In the genomic region with DNA sequence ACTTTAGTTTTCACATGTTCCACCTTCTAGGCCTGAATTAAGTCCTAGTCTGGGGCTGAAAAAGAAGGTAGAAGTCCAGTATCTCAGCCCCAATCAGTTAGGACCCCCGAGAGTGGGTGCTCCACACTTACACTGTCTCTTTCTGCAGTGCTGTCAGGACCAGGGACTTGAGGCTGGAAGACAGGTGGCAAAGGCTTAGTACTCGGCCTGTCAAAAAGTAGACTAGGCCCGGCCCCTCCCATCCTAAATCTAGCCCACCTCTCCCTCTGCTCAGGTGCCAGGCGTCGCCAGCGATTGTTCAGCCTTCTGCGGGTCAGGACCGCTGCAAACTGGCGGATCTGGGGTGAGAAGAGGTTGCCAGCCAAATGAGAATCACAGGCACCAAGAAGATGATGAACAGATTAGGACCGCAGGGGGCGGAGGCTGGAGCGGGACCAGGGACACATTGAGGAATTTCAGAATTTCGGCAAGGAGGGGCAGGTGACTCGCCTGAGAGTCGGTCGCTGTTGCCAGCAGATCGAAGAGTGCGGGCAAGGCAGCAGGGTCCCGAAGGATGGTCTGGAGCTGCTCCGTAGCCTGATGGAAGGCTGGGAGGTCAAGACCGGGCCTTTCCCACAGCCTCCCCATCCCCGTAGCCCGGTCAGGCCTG, we compare ENCODE assay signal across 8 mouse cellular contexts. TPM values are rescaled to one million over a fixed set of nuclear protein-coding genes. Genes with fewer than 3 reads are reported as not detected.
A peak's percentile ranks its signal among the peaks of the same experiment; 100 is the strongest.
DNase-seq lines count a peak whose midpoint lies in the region; ATAC-seq lines count a peak whose summit lies in the region.

No protein-coding gene starts in this region.

- H3K27ac ChIP-seq in midbrain, embryonic 13.5 days: peak overlapping the region; percentile 78

- peak overlapping the region; percentile 70 for H3K4me3 ChIP-seq in midbrain, embryonic 13.5 days (replicated peaks)

- no peaks in the 10 kb centered on the region for H3K9me3 ChIP-seq in midbrain, embryonic 13.5 days

- DNase-seq in frontal cortex, postnatal 36 days (ENCODE audit: low spot score in 2 of 2): no peak
- peak; percentile 71 for DNase-seq in cerebellum, adult 9-11 months
- peak; percentile 26 for DNase-seq in gonadal fat pad, adult 2 months (ENCODE audit: low read depth)
- DNase-seq in left cerebral cortex, postnatal 4 days: peak; percentile 67
- no peak for DNase-seq in spleen, postnatal 10 days (ENCODE audit: low spot score in 2 of 2)

- peaks cover 76% of the 10 kb centered on the region for H3K36me3 ChIP-seq in midbrain, embryonic 13.5 days

- H3K9ac ChIP-seq in midbrain, embryonic 13.5 days (replicated peaks): peak overlapping the region; percentile 80

- peak overlapping the region; percentile 95 for H3K4me2 ChIP-seq in midbrain, embryonic 13.5 days (replicated peaks)

- WGBS in midbrain, embryonic 13.5 days: 4% methylated on average over 23 of the region's 23 CpGs

- H3K4me1 ChIP-seq in midbrain, embryonic 13.5 days (replicated peaks): peaks cover 20% of the 10 kb centered on the region

- no peaks in the 10 kb centered on the region for H3K27me3 ChIP-seq in midbrain, embryonic 13.5 days

- ATAC-seq in frontal cortex, adult (ENCODE audit: low TSS enrichment): peak; percentile 45
- ATAC-seq in CD4-positive, CD25-positive, alpha-beta regulatory T cell, adult 4 months: peak; percentile 6
- peak; percentile 90 for ATAC-seq in midbrain, embryonic 13.5 days

- intact Hi-C loops in left cerebral cortex, postnatal 4 days (cut with DNase I): no loop called here

RNA-seq across cellular contexts. Expression of a gene that starts 0.8 kb away (rescaled TPM):
- polyA plus RNA-seq in CD4-positive, CD25-positive, alpha-beta regulatory T cell, adult 4 months (2017; shearing (Covaris generic)): 10 to 100 TPM; 33.4 to 42.0 TPM
- 93.1 and 112 TPM in 2 replicates for polyA plus RNA-seq in gonadal fat pad, adult 2 months (2012; rRNA removed)
- 100 to 1,000 TPM; 161 to 176 TPM for total RNA-seq in left cerebral cortex, postnatal 4 days (2021)
- 75.1 and 82.2 TPM in 2 replicates for polyA plus RNA-seq in midbrain, embryonic 13.5 days (2015; fragmentation: Nextera tagmentation; extraction: Ambion mirVana)

RNA-seq across cellular contexts. Expression of a gene that starts 2.7 kb away (rescaled TPM):
- polyA plus RNA-seq in CD4-positive, CD25-positive, alpha-beta regulatory T cell, adult 4 months (2017; shearing (Covaris generic)): under 1 TPM in 1 of 2 experiments, not detected in 1; 0.98 TPM
- 3.5 and 4.7 TPM in 2 replicates for polyA plus RNA-seq in gonadal fat pad, adult 2 months (2012; rRNA removed)
- total RNA-seq in left cerebral cortex, postnatal 4 days (2021): 1 to 10 TPM; 4.0 to 4.1 TPM
- polyA plus RNA-seq in midbrain, embryonic 13.5 days (2015; fragmentation: Nextera tagmentation; extraction: Ambion mirVana): 1.6 and 2.1 TPM in 2 replicates

RNA-seq across cellular contexts. Expression of a gene that starts 8.6 kb away (rescaled TPM):
- polyA plus RNA-seq in CD4-positive, CD25-positive, alpha-beta regulatory T cell, adult 4 months (2017; shearing (Covaris generic)): 10 to 100 TPM; 39.7 to 46.7 TPM
- polyA plus RNA-seq in gonadal fat pad, adult 2 months (2012; rRNA removed): 103 and 117 TPM in 2 replicates
- 10 to 100 TPM; 35.3 to 41.1 TPM for total RNA-seq in left cerebral cortex, postnatal 4 days (2021)
- polyA plus RNA-seq in midbrain, embryonic 13.5 days (2015; fragmentation: Nextera tagmentation; extraction: Ambion mirVana): 59.7 and 59.8 TPM in 2 replicates

RNA-seq across cellular contexts. Expression of a gene that starts 15.0 kb away (rescaled TPM):
- 1 to 10 TPM in 1 of 2 experiments, under 1 TPM in 1; 0.69 to 1.3 TPM for polyA plus RNA-seq in CD4-positive, CD25-positive, alpha-beta regulatory T cell, adult 4 months (2017; shearing (Covaris generic))
- polyA plus RNA-seq in gonadal fat pad, adult 2 months (2012; rRNA removed): 4.4 and 4.6 TPM in 2 replicates
- total RNA-seq in left cerebral cortex, postnatal 4 days (2021): 1 to 10 TPM; 1.2 to 2.4 TPM
- 0.38 and 0.59 TPM in 2 replicates for polyA plus RNA-seq in midbrain, embryonic 13.5 days (2015; fragmentation: Nextera tagmentation; extraction: Ambion mirVana)

RNA-seq across cellular contexts. Expression of a gene that starts 17.2 kb away (rescaled TPM):
- 10 to 100 TPM; 14.5 to 22.1 TPM for polyA plus RNA-seq in CD4-positive, CD25-positive, alpha-beta regulatory T cell, adult 4 months (2017; shearing (Covaris generic))
- polyA plus RNA-seq in gonadal fat pad, adult 2 months (2012; rRNA removed): 8.0 and 30.7 TPM in 2 replicates
- 1 to 10 TPM; 2.6 to 3.8 TPM for total RNA-seq in left cerebral cortex, postnatal 4 days (2021)
- 6.6 and 7.3 TPM in 2 replicates for polyA plus RNA-seq in midbrain, embryonic 13.5 days (2015; fragmentation: Nextera tagmentation; extraction: Ambion mirVana)

Comparison
In these comparisons a context has a peak if more than half of its experiments do, and no peak if none do; other contexts are left out.
1. ATAC-seq: peak in every context shown above with its lines; median percentile 90 in midbrain, embryonic 13.5 days; 45 in frontal cortex, adult; 6 in CD4-positive, CD25-positive, alpha-beta regulatory T cell, adult 4 months.
2. DNase-seq: peak in cerebellum, adult 9-11 months (single experiment), gonadal fat pad, adult 2 months (single experiment) and left cerebral cortex, postnatal 4 days (single experiment); none in frontal cortex, postnatal 36 days (0 of 2) and spleen, postnatal 10 days (0 of 2).